Mouse (Mus musculus) MEL-GATA-1-ER (cell line): Measurements from ENCODE around the gene Cmya5.

ENCODE experiments used
- DNase-seq: peaks from one replicate; pipeline ENCODE4 v3.0.0-alpha.2; 2012; ENCODE audit warnings: low read depth; ENCODE audit errors: extremely low read depth

Cmya5 gene

DNA sequence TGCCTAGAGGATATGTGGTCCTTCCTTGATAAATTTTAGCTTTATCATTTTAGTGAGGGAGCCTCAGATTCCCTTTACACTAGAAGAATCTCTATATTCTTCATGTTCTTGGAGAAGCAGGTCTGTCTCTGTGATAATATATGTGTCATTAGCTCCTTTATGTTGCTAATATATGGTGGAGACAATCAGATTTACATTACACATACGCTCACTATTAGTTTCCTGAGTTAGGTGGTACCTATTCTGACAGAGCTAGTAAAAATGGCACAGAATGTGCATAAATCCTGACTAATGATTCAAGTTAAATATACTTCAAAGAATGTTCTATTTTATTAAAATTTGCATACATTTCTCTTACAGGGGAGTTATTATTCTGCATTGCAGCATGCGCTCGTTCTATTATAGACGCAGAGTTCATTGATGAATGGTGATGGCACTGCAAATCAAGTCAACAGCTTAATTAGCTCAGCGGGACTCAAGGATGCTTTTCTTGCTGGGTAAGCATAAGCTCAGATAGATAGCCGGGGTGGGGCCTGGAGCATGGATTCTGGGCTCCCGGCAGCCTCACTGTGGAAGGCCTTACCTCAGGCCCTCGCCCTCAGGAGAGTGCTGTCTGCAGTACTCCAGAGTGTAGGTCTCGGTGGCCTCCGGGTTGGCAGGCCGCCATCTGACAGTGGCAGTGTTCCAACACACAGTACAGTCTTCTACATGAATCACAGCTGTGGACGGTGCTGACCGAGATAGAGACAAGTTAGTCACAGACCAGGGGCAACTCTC, 81.5 kb downstream of the Cmya5 start:
- DNase-seq: no peak

DNA sequence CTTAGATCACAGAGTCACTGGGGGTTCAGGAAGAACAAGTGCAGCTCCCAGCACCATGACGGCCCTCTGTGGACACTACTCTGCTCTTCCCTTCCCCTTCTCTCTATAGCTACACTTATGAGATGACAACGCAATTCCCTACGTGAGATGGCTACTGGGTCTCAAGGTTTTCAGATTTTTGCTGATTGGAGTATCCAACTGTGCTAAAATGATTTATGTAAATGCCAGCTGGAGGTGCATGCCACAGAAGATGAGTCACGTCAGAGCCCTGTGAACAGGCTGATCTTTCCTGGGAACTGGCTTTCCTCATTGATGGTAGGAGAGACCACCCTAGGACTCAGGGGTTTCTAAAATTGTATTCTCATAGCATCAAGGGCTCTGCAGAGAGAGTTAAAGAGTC, 83.2 kb downstream of the Cmya5 start:
- no peak for DNase-seq

GRCm38 (mm10) chr13:93060437-93060836, 84.1 kb downstream of the Cmya5 start:
- no peak for DNase-seq

GRCm38 (mm10) chr13:93058551-93059011, 85.9 kb downstream of the Cmya5 start:
- DNase-seq: no peak

- no peak for DNase-seq
These were observed 86.8 kb downstream of the Cmya5 start for GRCm38 (mm10) chr13:93057492-93058260.

DNA sequence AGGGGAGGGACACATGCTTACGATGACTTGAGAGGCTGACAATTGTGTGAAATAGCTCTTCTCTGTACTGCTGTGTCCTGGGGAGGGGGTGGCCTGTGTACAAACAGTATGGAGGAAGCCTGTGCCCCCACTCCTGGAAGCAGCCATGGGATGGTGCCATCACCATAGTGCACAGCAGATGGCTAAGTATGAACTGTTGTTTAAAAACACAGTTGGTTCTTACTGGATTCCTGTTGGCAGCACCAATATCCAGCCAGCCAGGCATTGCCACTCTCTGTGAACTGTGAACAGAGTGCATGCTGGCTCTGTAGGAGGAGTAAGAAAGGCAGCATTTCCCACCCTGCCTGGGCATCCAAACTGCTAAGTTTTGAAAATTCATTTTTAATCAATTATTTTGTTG, 88.4 kb downstream of the Cmya5 start:
- no peak for DNase-seq

DNA sequence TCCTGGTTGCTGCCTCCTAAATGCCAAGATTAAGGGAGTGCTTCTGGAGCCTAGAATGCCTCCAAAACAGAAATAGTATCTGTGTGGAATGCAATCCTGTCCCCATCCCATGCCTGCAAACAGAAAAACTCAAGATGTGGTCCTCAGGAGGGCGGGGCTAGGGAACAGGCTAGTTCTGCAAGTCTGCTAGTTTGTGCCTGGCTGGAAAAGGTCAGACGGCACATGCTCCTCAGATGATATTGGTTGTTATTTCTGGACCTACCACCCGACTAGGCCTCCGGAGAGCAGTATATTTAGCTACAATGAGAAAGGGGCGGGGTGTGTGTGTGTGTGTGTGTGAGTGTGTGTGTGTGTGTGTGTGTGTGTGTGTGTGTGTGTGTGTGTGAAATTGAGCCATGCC, 93.0 kb downstream of the Cmya5 start:
- no peak for DNase-seq

DNA sequence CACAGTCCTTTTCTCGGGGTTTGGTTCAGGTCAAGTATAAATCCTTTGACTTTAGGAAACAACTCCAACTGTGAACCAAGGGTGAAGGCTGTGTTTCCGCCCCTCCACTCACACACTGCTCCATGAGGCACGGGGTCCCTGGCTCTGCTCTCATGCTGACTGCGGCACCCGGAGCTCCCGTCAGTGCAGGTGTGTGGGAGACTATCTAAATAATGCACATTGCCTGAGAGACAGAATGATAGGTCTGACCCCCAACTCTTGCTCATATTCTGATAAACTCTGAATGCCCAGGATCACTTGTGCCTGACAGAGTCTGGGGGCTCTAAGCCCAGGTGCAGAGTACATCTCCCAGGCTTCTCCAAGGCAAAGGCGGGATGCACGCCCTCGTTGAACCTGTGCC, 103.5 kb downstream of the Cmya5 start:
- DNase-seq: no peak

GRCm38 (mm10) chr13:93036218-93036617, 108.3 kb downstream of the Cmya5 start:
- no peak for DNase-seq

DNA sequence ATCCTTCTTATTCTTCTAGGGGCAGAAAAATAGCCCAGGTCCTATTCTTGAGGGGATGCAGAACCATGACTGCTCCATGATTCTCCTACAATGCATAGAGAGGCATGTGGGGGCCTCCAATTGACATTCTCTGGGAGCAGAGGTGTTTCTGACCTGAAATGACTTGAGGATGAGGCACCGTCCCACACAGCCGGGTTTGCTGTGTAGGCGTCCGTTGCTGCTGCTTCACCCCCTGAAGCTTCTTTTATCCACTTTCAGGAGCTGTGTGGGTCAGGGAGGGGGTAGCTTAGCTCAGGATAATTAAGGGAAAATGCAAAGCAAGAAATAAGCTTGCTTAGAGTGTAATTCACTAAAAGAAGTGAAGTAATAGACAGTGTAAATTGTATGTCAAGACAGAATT, 115.2 kb downstream of the Cmya5 start:
- DNase-seq: no peak

- DNase-seq: no peak
These were observed 119.7 kb downstream of the Cmya5 start for GRCm38 (mm10) chr13:93024837-93025236.

GRCm38 (mm10) chr13:93022158-93022557, 122.4 kb downstream of the Cmya5 start:
- no peak for DNase-seq

DNA sequence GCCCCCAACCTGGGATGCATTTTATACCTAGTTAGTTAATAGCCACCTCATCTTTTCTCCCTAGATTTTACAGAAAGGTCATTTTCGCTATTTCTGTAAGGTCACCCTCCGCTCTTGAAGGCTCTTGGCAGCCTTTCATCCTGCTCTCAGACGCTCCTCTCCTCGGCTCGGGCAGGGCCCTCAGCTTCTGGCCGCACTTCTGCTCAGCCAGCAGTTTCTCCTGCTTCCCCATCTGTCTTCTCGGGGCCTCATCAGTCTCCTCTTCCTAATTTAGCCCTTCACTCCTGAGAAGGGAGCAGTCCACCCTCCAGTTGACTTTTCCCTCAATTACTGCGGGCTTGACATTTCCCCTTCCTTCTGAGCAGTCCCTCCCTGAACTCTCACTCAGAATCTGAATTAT, 131.6 kb downstream of the Cmya5 start:
- no peak for DNase-seq

DNA sequence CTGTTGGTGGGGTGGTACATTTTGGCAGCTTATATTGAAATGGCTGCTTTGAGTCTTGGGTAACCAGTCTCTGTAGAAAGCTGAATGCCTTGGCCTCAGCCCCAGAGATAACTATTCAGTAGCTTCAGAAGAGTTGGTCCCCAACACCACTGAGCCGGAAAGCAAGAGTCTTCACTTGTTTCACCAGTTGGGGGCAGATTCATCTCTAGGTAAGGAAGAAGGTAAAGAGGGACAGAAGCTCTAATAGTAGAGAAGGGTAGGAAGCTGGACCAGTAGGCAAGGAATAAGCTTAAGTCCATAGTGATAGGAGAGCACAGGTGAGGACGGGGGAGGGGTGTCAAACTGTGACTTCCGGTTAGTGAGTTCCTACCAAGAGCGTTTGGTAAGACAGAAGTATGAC, 133.2 kb downstream of the Cmya5 start:
- DNase-seq: no peak

GRCm38 (mm10) chr13:93010524-93010923, 134.0 kb downstream of the Cmya5 start:
- DNase-seq: no peak

DNA sequence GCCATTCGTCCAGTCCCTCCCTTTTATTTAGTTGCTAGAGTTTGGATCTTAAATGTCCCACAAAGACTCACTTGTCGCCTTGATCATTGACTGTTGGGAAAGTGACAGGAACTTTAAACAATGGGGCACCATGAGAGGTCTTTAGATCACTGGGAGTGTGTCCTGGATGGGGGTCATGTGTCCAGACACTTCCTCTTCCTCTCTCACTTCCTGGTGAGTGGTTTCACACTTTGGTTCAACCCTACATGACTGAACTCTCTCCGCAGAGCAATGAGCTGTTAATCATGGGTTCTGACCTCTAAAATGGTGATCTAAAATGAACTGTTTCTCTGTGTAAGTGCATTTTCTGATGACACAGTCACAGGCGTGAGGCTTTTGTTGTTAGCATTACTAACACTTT, 137.4 kb downstream of the Cmya5 start:
- DNase-seq: no peak

- no peak for DNase-seq
These were observed 138.2 kb downstream of the Cmya5 start for GRCm38 (mm10) chr13:93006347-93006746.

GRCm38 (mm10) chr13:93004003-93004402, 140.5 kb downstream of the Cmya5 start:
- no peak for DNase-seq

GRCm38 (mm10) chr13:93002456-93002855, 142.1 kb downstream of the Cmya5 start:
- DNase-seq: no peak

DNA sequence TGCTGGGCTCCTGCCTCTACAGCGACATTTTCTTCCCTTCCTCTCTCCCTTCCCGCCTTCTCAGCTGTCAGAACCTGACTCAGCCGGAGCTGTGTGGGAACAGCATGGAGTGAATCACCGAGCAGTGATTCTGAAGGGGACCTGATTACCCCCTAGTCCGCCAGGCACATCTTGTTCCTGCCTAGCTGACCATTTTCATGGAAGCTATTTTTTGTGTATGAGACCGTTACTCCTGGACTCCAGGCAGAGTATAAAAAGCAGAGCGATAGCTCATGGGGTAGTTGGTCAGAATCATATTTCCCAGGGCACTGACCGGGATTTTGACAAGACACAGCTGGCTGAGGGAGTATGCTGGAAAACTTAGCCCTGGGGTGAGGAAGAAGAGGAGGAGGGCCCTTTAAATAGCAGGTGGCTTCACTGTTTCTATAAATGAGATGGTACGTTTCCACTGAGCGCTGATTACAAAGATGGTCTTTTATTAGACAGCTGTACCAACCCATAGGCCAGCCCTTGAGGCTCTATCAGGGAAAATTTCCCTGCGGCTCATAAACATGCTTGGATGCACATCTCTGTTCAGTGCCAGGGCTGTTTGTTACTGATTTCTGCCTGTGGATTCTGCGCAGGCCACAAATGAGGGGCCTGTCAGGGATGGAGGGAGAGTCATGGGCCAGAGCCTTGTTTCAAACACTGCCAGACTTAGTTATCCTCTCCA, 143.7 kb downstream of the Cmya5 start:
- no peak for DNase-seq

DNA sequence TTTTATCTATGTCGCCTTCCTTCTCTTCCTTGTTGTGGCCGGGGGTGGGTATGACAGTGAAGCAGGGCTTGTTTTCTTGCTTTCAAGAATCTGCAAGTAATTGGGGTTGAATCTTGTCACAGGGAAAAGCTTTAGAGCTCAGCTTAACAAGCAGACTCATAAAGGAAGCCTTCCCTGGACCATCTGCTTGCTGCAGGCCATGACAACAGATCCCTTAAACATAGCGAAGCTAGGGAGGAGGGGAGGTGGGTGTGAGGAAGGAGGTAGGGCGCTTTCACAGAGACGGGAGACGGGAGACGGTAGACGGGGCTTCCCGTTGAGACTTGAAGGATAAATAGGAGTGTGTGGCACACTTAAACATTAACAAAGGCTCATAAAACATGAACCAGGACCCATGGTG, 144.7 kb downstream of the Cmya5 start:
- no peak for DNase-seq

- DNase-seq: no peak
These were observed 149.8 kb downstream of the Cmya5 start for GRCm38 (mm10) chr13:92994743-92995142.
